Mouse (Mus musculus) midbrain, embryonic 11.5 days (tissue): ENCODE measurements around the gene Eea1. TPM values are rescaled to one million over a fixed set of nuclear protein-coding genes. Genes with fewer than 3 reads are reported as not detected.
A peak's percentile ranks its signal among the peaks of the same experiment; 100 is the strongest.

Source experiments
- ATAC-seq: fragments of 200-750 bp; cut with Nextera tagmentation; 2 replicates; pipeline ENCODE4 v1.8.0; 2017; ENCODE audit warnings: moderate TSS enrichment, moderate library complexity; ENCODE audit not compliant: low FRiP score
- DNase-seq: peaks from one replicate; pipeline ENCODE4 v3.0.0; 2015; ENCODE audit warnings: low spot score; ENCODE audit errors: missing footprints
- H3K27ac ChIP-seq: fragments of 300-500 bp; sonication (generic); 2 replicates; pipeline ENCODE4 v1.5.1; 2014; ENCODE audit warnings: low read depth, low read length
- H3K27me3 ChIP-seq: fragments of 300-500 bp; sonication (generic); 2 replicates; pipeline ENCODE4 v1.6.1; 2014; ENCODE audit warnings: mild to moderate bottlenecking, low read length, moderate library complexity, mixed read lengths; ENCODE audit not compliant: control insufficient read depth, insufficient read depth
- H3K36me3 ChIP-seq: fragments of 300-500 bp; sonication (generic); 2 replicates; pipeline ENCODE4 v1.6.1; 2014; ENCODE audit warnings: mild to moderate bottlenecking, low read length, moderate library complexity, mixed read lengths; ENCODE audit not compliant: control insufficient read depth, insufficient read depth
- H3K4me1 ChIP-seq: fragments of 300-500 bp; sonication (generic); 2 replicates; pipeline ENCODE4 v1.6.1; 2014; ENCODE audit warnings: low read length; ENCODE audit not compliant: control insufficient read depth, insufficient read depth
- H3K4me2 ChIP-seq: fragments of 300-500 bp; sonication (generic); 2 replicates; pipeline ENCODE4 v1.6.1; 2014; ENCODE audit warnings: mild to moderate bottlenecking, moderate library complexity
- H3K4me3 ChIP-seq: fragments of 300-500 bp; sonication (generic); 2 replicates; pipeline ENCODE4 v1.5.1; 2014; ENCODE audit warnings: low read depth, low read length
- H3K9ac ChIP-seq: fragments of 300-500 bp; sonication (generic); 2 replicates; pipeline ENCODE4 v1.6.1; 2014; ENCODE audit warnings: low read length
- H3K9me3 ChIP-seq: fragments of 300-500 bp; sonication (generic); 2 replicates; pipeline ENCODE4 v1.6.1; 2016; ENCODE audit warnings: low read length; ENCODE audit not compliant: control insufficient read depth
- WGBS: fragments of 180-500 bp; shearing (Covaris S2); extraction: QIAGEN DNeasy Blood & Tissue Kit; methylation state at CpG from one replicate; pipeline ENCODE4 v1.1.7; 2014; 5-methylcytosine and 5-hydroxymethylcytosine counted together
- polyA plus RNA-seq: library from polyadenylated mRNA; unstranded; fragments of >200 nt; fragmentation: Nextera tagmentation; extraction: Ambion mirVana; gene quantifications from 2 replicates; pipeline ENCODE4 v1.2.1, GENCODE M21; 2014

Gene Eea1
- polyA plus RNA-seq: 14.7 and 14.8 TPM in 2 replicates

GRCm38 (mm10) chr10:95940046-95940900 lies at the start of gene Eea1:
Gene Eea1 (plus strand): TSS chr10:95940650.
- Histone ChIP-seq H3K36me3 (no peaks in the 10 kb centered on the region), H3K4me3 (peak within 1 kb of the TSS; percentile 72), H3K27me3 (no peaks in the 10 kb centered on the region), H3K9ac (peak within 1 kb of the TSS; percentile 83), H3K4me2 (peak within 1 kb of the TSS; percentile 89), H3K4me1 (peaks cover 7% of the 10 kb centered on the region; the same call in 1 of the 2 replicates), H3K9me3 (no peaks in the 10 kb centered on the region), H3K27ac (peak within 1 kb of the TSS; percentile 87)
- WGBS: under 1% methylated on average over 39 of the region's 59 CpGs
- DNase-seq (peak; percentile 99), ATAC-seq (peak; percentile 99)

- no peaks in the 10 kb centered on the region for H3K4me1 ChIP-seq
- H3K9me3 ChIP-seq: no peaks in the 10 kb centered on the region
- H3K4me2 ChIP-seq: no peak overlapping the region
- 77% methylated on average over 7 of the region's 7 CpGs for WGBS
- ATAC-seq: no peak
- H3K4me3 ChIP-seq: no peak overlapping the region
- H3K27me3 ChIP-seq: no peaks in the 10 kb centered on the region
- peak; percentile 23 for DNase-seq
- no peak overlapping the region for H3K9ac ChIP-seq
- H3K36me3 ChIP-seq: no peaks in the 10 kb centered on the region
- no peak overlapping the region for H3K27ac ChIP-seq
Observed at GRCm38 (mm10) chr10:95891214-95891960, 49.1 kb upstream of the Eea1 start.

- Histone ChIP-seq H3K27ac (no peak overlapping the region), H3K4me3 (no peak overlapping the region), H3K4me1 (no peaks in the 10 kb centered on the region), H3K27me3 (no peaks in the 10 kb centered on the region), H3K9ac (no peak overlapping the region), H3K9me3 (no peaks in the 10 kb centered on the region), H3K4me2 (no peak overlapping the region), H3K36me3 (no peaks in the 10 kb centered on the region)
- WGBS: 85% methylated on average over 9 of the region's 9 CpGs
- peak; percentile 14 for DNase-seq
- ATAC-seq: no peak
Observed at GRCm38 (mm10) chr10:95892132-95892531, 48.3 kb upstream of the Eea1 start.

- H3K4me3 ChIP-seq: no peak overlapping the region
- H3K4me1 ChIP-seq: no peaks in the 10 kb centered on the region
- ATAC-seq: no peak
- no peak overlapping the region for H3K4me2 ChIP-seq
- 87% methylated on average over 14 of the region's 14 CpGs for WGBS
- H3K27me3 ChIP-seq: no peaks in the 10 kb centered on the region
- H3K36me3 ChIP-seq: no peaks in the 10 kb centered on the region
- H3K9me3 ChIP-seq: no peaks in the 10 kb centered on the region
- no peak overlapping the region for H3K9ac ChIP-seq
- no peak overlapping the region for H3K27ac ChIP-seq
- DNase-seq: peak; percentile 14
Observed at GRCm38 (mm10) chr10:95893291-95893932, 47.0 kb upstream of the Eea1 start.

- ATAC-seq: 0 out of 2 replicates have a peak, but pooled peaks have one; percentile 35
- 39% methylated on average over 17 of the region's 17 CpGs for WGBS
- no peaks in the 10 kb centered on the region for H3K4me1 ChIP-seq
- peak; percentile 93 for DNase-seq
- H3K9ac ChIP-seq: peak overlapping the region; percentile 3; the same call in 1 of the 2 replicates
- peak overlapping the region; percentile 6 for H3K4me3 ChIP-seq
- H3K27ac ChIP-seq: no peak overlapping the region
- H3K27me3 ChIP-seq: no peaks in the 10 kb centered on the region
- H3K36me3 ChIP-seq: no peaks in the 10 kb centered on the region
- H3K4me2 ChIP-seq: peak overlapping the region; percentile 36
- H3K9me3 ChIP-seq: no peaks in the 10 kb centered on the region
Observed at GRCm38 (mm10) chr10:95894036-95894855, 46.2 kb upstream of the Eea1 start.

GRCm38 (mm10) chr10:95894856-95895386 lies 45.5 kb upstream of the Eea1 start:
- Histone ChIP-seq H3K27me3 (no peaks in the 10 kb centered on the region), H3K9ac (peak overlapping the region; percentile 3; the same call in 1 of the 2 replicates), H3K4me3 (peak overlapping the region; percentile 6), H3K4me2 (peak overlapping the region; percentile 36), H3K36me3 (no peaks in the 10 kb centered on the region), H3K4me1 (no peaks in the 10 kb centered on the region), H3K9me3 (no peaks in the 10 kb centered on the region), H3K27ac (no peak overlapping the region)
- ATAC-seq (peak; percentile 77; the same call in 1 of the 2 replicates), DNase-seq (no peak)
- 45% methylated on average over 10 of the region's 10 CpGs for WGBS

- Histone ChIP-seq H3K4me2 (no peak overlapping the region), H3K9ac (no peak overlapping the region), H3K36me3 (no peaks in the 10 kb centered on the region), H3K27ac (no peak overlapping the region), H3K27me3 (no peaks in the 10 kb centered on the region), H3K9me3 (no peaks in the 10 kb centered on the region), H3K4me1 (no peaks in the 10 kb centered on the region), H3K4me3 (no peak overlapping the region)
- ATAC-seq: peak; percentile 46; the same call in 1 of the 2 replicates
- DNase-seq: no peak
- 67% methylated on average over 5 of the region's 5 CpGs for WGBS
Observed at GRCm38 (mm10) chr10:95898471-95899154, 41.8 kb upstream of the Eea1 start.

- Histone ChIP-seq H3K4me3 (no peak overlapping the region), H3K4me1 (no peaks in the 10 kb centered on the region), H3K36me3 (no peaks in the 10 kb centered on the region), H3K4me2 (no peak overlapping the region), H3K27me3 (no peaks in the 10 kb centered on the region), H3K9ac (no peak overlapping the region), H3K9me3 (no peaks in the 10 kb centered on the region), H3K27ac (no peak overlapping the region)
- ATAC-seq (no peak), DNase-seq (no peak)
- 91% methylated on average over 6 of the region's 6 CpGs for WGBS
Observed at GRCm38 (mm10) chr10:95904668-95905067, 35.8 kb upstream of the Eea1 start.
